Mouse (Mus musculus) cortical plate, adult 2 months (tissue): ENCODE measurements around the gene Fosl2.

Experiments used
- CTCF ChIP-seq: fragments of 200-500 bp; IDR thresholded peaks from 2 replicates; pipeline ENCODE4 v1.5.1; 2011; ENCODE audit warnings: mild to moderate bottlenecking, control low read depth, low read length; ENCODE audit not compliant: insufficient read depth; ENCODE audit errors: extremely low read depth
- POLR2A ChIP-seq: fragments of 200-500 bp; IDR thresholded peaks from 2 replicates; pipeline ENCODE4 v1.6.1; 2011; ENCODE audit warnings: mild to moderate bottlenecking, low read length, control low read depth; ENCODE audit not compliant: insufficient read depth; ENCODE audit errors: extremely low read depth

DNA sequence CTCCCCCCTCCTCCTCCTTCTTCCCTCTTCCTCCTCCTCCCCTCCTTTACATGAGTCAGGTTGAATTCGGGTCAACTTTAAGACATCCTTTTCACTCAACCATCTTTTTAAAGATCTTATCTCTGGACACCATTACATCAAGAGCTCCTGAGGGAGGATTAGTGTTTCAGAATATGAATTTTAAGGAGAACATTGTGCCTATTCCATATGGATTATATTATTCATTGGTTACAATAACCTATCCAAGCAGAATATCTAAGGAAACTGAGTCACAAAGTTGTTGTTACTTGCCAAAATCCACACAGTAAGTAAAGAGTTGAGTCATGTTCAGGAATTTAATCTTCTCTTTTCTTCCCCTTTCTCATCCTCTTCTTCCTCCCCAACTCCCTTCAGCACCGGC is 41.2 kb downstream of the Fosl2 start:
- TF ChIP-seq POLR2A, result no peak
- no peak for TF ChIP-seq CTCF
